Mouse (Mus musculus): ENCODE data around the gene Zfp935. TPM values are rescaled to one million over a fixed set of nuclear protein-coding genes. Genes with fewer than 3 reads are reported as not detected.
"Not testable (repeated sequence)": the region's sequence is repeated elsewhere in the genome, so short reads cannot be mapped to it uniquely, and the experiment has no call there.

Gene Zfp935
- polyA plus RNA-seq (2012; rRNA removed): not detected in 2 replicates

GRCm38 (mm10) chr13:62558189-62559110, at the start of gene Zfp935:
Zfp935 (minus strand) TSS chr13:62558511.
- H3K4me1 ChIP-seq (ENCODE audit: control insufficient read depth, insufficient read depth, low read length); H3K27ac ChIP-seq (ENCODE audit: insufficient read depth, low read length): not testable (repeated sequence)
- peak within 1 kb of the TSS; percentile 47 for H3K4me3 ChIP-seq (ENCODE audit: insufficient read depth, low read length)

DNA sequence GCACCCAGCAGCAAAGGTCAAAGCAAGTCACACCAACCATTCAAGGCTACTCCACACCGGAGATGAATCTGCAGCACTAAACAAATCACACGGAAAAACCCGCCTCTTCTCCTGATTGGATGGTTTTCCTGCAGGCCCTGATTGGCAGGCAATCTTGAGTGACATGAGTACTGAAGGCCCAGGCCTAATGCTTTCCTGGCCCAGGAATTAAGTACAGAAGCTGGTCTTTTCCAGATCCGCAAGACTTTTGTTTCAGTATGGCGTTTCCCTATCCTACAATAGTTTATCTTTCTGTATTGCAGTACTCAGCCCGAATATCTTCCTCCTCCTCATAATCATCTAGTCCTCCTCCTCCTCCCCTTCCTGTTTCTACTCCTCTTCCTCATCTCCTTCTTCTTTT, 12.8 kb upstream of the Zfp935 start, which contains the start of gene Zfp934:
Gene Zfp934 (minus strand): TSS at position 101 of the 400 bp plus-strand sequence.
- H3K27ac ChIP-seq (ENCODE audit: insufficient read depth, low read length); H3K4me1 ChIP-seq (ENCODE audit: control insufficient read depth, insufficient read depth, low read length); H3K4me3 ChIP-seq (ENCODE audit: insufficient read depth, low read length): not testable (repeated sequence)

- not testable (repeated sequence) for H3K4me1 ChIP-seq (ENCODE audit: control insufficient read depth, insufficient read depth, low read length); H3K4me3 ChIP-seq (ENCODE audit: insufficient read depth, low read length); H3K27ac ChIP-seq (ENCODE audit: insufficient read depth, low read length)
Measured at GRCm38 (mm10) chr13:62561696-62562095, 3.4 kb upstream of the Zfp935 start.

DNA sequence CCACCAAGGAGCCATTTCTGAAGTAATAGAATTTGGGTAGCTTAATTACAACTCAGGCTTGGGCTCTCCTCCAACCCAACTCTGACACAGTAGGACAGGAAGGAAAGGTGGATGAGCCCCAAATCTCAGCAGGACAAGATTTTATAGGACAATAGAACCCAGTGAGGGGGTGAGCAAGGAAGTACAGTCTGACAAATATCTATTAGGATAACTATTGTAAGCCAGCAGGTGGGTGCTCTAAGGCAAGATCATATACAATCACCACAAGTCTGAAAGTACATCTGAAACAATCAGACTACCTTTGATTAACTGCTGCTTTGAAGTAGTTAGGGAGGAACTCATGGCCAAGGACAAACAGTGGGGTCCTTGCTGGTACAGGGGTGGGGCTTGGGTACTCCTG, 28.2 kb downstream of the Zfp935 start:
- H3K27ac ChIP-seq (ENCODE audit: insufficient read depth, low read length); H3K4me1 ChIP-seq (ENCODE audit: control insufficient read depth, insufficient read depth, low read length); H3K4me3 ChIP-seq (ENCODE audit: insufficient read depth, low read length): not testable (repeated sequence)

GRCm38 (mm10) chr13:62510641-62511420, 47.5 kb downstream of the Zfp935 start:
- H3K4me1 ChIP-seq (ENCODE audit: control insufficient read depth, insufficient read depth, low read length); H3K27ac ChIP-seq (ENCODE audit: insufficient read depth, low read length); H3K4me3 ChIP-seq (ENCODE audit: insufficient read depth, low read length): not testable (repeated sequence)

DNA sequence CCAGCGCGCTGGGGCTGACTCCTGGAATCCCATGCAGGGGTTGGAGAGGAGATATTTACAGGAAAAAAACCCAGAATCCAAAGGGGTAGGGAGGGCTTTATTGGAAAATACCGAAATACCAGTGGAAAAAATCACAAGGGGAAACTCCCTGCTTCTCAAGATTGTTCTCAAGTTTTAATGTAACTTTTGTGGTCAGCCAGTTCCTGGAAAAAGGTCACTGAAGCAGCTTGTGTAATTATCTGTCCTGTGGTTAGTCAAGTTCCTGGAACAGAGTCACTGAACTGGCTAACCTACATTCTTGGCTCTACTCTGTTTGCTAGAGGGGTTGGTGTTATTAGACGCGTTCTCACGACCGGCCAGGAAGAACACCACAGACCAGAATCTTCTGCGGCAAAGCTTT, 85.7 kb downstream of the Zfp935 start:
- H3K4me1 ChIP-seq (ENCODE audit: control insufficient read depth, insufficient read depth, low read length); H3K27ac ChIP-seq (ENCODE audit: insufficient read depth, low read length); H3K4me3 ChIP-seq (ENCODE audit: insufficient read depth, low read length): not testable (repeated sequence)

GRCm38 (mm10) chr13:62469947-62470346, 88.4 kb downstream of the Zfp935 start:
- not testable (repeated sequence) for H3K4me1 ChIP-seq (ENCODE audit: control insufficient read depth, insufficient read depth, low read length); H3K27ac ChIP-seq (ENCODE audit: insufficient read depth, low read length)

GRCm38 (mm10) chr13:62466424-62467334, 91.6 kb downstream of the Zfp935 start, which contains the start of gene Gm49359:
Gm49359 (minus strand) TSS chr13:62466832.
- peak; percentile 59 for TF ChIP-seq POLR2A (IDR thresholded peaks at IDR 0.05; ENCODE audit: extremely low read depth, insufficient read depth, low read length)
- H3K4me1 ChIP-seq (ENCODE audit: control insufficient read depth, insufficient read depth, low read length): not testable (repeated sequence)
- peak within 1 kb of the TSS; percentile 73 for H3K27ac ChIP-seq (ENCODE audit: insufficient read depth, low read length)
- H3K4me3 ChIP-seq (ENCODE audit: insufficient read depth, low read length): peak within 1 kb of the TSS; percentile 96

More at GRCm38 (mm10) chr13:62469947-62470346, 88.4 kb downstream of the Zfp935 start:
- H3K4me3 ChIP-seq (ENCODE audit: insufficient read depth, low read length): not testable (repeated sequence)

Other genes starting within 250 kb of the Zfp935 start
- gene Gm3604, start 175.3 kb downstream of the Zfp935 start, polyA plus RNA-seq (2012; rRNA removed): 1.3 and 1.4 TPM in 2 replicates
- 5.3 and 5.4 TPM in 2 replicates for gene Gm49359, start 91.7 kb downstream of the Zfp935 start, polyA plus RNA-seq (2012; rRNA removed)
- 8.4 and 8.6 TPM in 2 replicates for gene Zfp934, start 12.7 kb upstream of the Zfp935 start, polyA plus RNA-seq (2012; rRNA removed)
- 4.1 and 4.7 TPM in 2 replicates for gene 6720489N17Rik, start 65.7 kb upstream of the Zfp935 start, polyA plus RNA-seq (2012; rRNA removed)
- 11.0 and 11.9 TPM in 2 replicates for gene Platr25, start 202.2 kb upstream of the Zfp935 start, polyA plus RNA-seq (2012; rRNA removed)
- gene Gm5141, start 227.3 kb upstream of the Zfp935 start, polyA plus RNA-seq (2012; rRNA removed): 2.9 and 3.4 TPM in 2 replicates